Mouse (Mus musculus) 3134 (cell line): Measurements from ENCODE around the gene Sorl1.
A peak's percentile ranks its signal among the peaks of the same experiment; 100 is the strongest.
"Not testable (repeated sequence)": the region's sequence is repeated elsewhere in the genome, so short reads cannot be mapped to it uniquely, and the experiment has no call there.

Experiments used
- DNase-seq: peaks from one replicate; pipeline ENCODE4 v3.0.0-alpha.2; 2011; ENCODE audit warnings: low spot score; ENCODE audit not compliant: insufficient read length; ENCODE audit errors: extremely low read depth

Sorl1 gene

GRCm38 (mm10) chr9:42094752-42095151 lies 29.3 kb downstream of the Sorl1 start:
- DNase-seq: peak; percentile 74

DNA sequence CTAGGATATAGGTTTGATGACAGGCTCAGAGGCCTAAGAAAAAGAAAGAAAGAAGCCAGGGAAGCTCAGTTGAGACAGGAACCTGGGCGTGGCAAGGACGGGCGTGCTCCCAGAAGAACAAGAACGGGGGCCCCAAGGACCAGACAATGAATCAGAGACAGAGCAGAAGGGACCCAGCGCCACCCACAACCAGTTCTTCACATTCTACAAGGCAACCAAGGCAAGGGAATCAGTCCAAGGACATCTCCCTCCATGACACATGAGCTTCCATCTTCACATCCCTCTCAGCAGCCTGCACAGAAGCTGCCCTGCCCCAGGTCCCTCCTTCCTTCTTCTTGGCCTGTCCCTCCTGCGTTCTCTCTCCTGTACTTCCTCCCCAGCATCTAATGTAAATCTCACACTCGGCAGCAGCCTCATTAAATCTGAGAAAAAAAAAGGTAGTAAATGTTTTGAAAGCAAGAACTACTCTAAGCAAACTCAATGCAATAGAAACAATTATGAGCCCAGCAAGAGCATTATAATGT lies 30.0 kb downstream of the Sorl1 start:
- DNase-seq: no peak

GRCm38 (mm10) chr9:42092749-42093148 lies 31.3 kb downstream of the Sorl1 start:
- no peak for DNase-seq

DNA sequence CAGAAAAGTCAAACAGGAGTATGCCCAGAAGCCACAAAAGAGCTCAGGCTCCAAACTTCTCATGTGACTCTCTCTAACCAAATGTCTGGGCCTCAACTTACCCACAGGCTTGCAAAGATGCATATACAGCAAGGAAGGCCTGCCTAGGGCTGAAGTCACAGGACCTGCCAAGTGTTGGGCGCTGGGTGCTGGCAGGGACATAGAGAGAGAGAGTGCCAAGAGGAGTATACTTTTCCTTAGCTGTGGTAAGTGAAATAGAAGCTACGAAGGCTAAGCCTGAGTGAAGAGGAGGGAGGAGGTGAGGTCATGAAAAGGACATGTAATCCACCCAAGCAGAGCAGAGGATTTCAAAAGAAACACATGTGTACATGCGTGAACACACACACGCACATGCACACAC lies 32.5 kb downstream of the Sorl1 start:
- no peak for DNase-seq

DNA sequence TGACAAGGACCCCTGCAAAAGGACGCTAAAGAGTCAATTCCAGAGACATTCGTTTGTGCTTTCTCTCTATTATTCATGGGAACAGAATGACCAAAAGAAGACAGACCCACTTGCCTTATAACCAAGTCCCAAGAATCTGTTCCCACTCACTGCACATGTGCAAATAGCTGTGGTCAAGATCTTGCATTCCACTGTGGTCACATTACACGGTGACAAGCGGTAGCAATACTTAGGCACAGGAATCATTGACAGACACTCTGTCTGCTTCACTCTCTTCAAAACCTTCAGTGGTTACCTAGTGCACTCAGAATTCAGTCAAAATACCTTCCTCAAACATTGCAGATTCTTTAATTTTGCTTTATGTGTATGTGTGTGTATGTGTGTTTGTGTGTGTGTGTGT lies 36.2 kb downstream of the Sorl1 start:
- DNase-seq: peak; percentile 37

DNA sequence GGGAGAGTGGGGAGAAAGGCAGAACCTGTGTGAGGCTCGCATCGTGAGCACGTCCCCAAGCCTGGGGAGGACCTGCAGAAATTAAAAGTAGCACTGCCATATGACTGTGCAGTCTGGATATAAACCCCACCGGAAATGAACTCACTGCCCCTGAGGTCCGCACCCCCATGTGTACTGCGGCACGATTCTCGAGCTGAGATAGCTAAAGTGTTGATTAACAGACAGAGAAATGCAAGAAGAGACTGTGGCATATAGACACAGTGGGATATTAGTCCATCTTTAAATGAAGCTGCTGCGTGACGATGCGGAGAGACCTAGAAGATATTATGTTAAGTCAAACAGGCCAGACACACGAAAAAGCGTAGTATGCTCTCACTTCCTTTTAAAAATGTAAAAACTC lies 38.1 kb downstream of the Sorl1 start:
- no peak for DNase-seq

DNA sequence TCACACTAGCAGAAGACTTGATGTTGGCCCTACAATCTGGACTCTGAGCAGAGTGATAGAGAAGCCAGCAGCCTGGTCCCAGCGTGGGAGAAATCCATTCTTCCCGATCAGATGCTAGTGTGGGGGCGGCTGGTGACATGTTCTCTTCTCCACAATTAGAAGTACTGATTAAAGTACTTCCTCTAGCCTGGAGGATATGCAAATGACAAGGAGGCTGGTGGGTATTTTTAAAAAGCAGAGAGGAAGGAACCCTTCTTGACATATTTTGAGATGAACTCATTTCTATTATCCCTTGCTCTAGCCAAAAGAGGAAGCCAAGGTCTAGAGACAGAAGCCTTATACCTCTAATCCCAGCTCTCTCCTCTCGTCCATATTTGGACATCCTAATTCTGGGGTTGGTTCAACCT lies 40.4 kb downstream of the Sorl1 start:
- DNase-seq: no peak

GRCm38 (mm10) chr9:42081681-42082530 lies 42.2 kb downstream of the Sorl1 start:
- no peak for DNase-seq

GRCm38 (mm10) chr9:42080671-42081070 lies 43.4 kb downstream of the Sorl1 start:
- no peak for DNase-seq

DNA sequence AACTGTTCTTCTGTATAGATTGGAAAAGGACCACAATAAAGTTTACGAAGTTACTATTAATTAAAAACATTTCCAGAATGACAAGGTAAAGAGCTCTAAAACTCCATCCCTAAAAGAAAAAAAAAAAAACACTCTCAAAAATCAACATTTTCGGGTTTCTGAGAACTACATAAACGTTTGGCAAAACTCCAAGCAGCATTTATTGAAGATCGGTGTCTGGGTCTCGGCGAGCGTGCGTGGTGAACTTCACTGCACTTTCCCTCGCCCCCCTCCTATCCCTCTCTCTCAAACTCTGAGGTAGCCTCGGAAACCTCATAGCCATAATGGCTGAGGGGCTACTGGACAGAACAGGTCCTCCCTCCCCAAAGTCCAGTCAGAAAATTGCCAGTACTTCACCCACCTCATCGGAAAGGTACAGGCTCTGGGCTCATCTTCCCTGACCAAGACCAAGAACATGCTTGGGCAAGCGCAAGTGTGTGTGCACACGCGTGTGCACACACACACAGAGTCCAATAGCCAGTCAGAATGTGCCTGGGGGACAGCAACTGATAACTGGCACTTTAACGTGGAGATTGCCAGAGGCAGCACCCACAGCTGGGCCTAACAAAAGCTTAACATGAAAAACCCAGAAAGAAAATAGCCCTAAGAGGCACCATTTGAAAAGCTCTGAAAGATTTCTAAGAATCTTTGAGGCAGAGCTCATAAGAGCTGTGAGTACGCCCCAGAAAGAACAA lies 46.8 kb downstream of the Sorl1 start:
- DNase-seq: no peak

DNA sequence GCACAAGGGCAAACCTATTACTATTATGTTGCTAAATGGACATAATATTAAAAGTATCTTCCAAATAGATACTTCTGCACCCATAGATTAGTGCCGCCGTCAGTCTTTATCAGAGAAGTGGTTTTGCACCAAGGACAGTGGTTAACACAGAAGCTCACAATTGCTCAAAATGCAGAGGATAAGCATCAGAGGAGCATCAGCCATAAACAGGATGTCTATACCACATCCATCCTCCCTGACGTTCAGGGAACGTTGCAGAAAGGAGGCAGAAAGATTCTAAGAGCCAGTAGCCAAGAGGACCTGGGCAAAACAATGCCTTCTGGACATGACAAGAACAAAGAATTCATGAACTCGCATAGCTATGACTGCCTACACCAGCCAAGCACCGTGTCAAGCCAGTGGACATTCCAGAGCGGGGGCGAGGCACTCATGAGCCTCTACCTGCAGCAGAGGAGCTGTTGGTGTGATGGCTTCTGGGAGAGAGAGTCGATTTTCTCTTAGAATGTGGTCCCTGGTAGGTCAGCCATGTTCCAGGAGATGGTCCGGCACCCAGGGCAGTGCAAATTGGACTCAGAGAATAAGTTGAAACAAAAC lies 47.7 kb downstream of the Sorl1 start:
- no peak for DNase-seq

- DNase-seq: no peak
Measured at GRCm38 (mm10) chr9:42075241-42075640, 48.9 kb downstream of the Sorl1 start.

DNA sequence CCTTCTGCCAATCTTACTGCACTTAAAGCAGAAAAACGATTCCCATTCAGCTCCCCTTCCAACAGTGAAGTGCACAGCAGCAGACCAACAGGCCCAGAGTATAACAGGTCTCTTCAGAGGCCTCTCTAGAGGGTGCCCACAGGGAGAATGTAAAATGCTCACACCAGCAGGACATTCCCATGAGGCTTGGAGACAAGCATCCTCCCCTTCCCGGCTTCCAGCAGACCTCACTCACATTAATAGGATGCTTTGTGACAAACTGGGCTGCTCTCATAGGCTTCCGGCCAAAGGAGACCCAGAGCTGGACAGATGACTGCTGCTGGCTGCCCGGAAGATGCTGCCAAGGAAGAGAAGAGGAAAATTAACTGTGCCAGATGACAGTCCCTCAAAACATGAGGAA lies 52.1 kb downstream of the Sorl1 start:
- DNase-seq: no peak

- DNase-seq: no peak
Measured at GRCm38 (mm10) chr9:42070856-42071255, 53.2 kb downstream of the Sorl1 start.

GRCm38 (mm10) chr9:42069471-42069870 lies 54.6 kb downstream of the Sorl1 start:
- DNase-seq: no peak

DNA sequence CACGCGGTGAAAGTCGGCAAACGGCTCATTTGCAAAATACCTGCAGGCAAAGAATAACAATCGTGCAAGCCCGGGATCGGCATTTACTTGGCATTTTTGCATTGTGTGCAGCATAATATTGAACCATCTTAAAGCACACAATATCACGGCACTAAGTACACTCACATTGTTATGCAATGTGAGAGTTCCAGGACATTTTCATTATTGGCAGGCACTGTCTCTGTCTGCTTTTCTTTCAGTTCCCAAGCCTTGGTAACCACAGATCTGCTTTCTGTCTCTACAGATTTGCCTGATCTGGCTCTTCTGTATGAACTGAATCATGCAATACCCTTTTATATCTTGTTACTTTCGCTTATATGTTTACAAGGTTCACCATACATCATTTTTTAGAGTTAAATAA lies 56.1 kb downstream of the Sorl1 start:
- DNase-seq: no peak

- no peak for DNase-seq
Measured at GRCm38 (mm10) chr9:42065756-42066155, 58.3 kb downstream of the Sorl1 start.

DNA sequence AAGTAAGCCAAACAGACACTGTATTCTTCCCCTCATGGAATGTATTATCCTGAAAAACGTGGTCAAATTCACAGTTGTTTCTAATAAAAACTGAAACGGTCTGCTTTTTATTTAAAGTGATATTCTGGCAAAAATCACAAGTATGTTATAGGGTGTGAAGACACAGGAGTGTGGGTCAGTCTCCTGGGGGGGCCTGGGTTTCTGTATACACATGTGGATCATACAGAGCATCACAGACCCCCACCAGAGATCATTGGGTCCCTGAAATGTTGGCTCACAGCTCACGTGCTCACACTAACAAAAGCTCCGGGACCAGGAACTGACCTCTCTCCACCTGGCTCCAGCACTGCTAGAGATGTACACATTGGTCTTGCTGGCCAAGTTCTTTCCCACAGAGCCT lies 60.7 kb downstream of the Sorl1 start:
- DNase-seq: no peak

DNA sequence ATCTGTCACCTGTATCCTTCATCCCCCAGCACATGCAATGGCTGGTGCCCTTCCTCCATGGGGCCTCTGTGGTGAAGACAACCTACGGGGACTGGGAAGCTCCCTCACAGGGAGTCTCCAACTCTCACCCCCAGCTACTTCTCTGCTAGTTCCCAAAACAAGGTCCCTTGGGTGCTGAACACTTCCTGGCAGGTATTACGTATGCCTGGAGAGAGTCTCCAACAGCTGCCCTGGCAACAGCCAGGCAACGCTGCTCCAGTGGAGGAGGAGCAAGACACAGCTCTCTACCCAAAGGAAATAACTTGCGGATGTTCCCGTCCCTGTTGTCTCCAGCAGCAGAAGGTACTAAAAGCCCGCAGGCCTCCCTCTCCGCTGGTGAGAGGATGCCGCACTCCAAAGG lies 61.8 kb downstream of the Sorl1 start:
- DNase-seq: no peak

GRCm38 (mm10) chr9:42059006-42059405 lies 65.1 kb downstream of the Sorl1 start:
- not testable (repeated sequence) for DNase-seq

DNA sequence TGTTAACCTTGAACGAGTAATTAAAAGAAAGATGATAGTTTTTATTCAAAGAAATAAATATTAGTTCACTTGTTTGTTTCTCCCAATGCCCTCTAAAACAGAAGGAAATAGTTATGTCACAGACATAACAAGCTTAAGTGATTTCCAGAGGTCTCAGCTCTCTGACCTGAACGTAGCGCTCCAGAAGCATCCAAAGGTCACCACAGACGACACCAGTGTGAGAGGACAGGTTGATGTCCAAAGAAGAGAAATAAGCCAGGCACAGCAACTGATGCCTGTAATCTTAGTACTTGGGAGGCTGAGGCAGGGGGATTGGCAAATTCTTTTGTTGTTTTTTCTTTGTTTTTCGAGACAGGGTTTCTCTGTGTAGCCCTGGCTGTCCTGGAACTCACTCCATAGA lies 67.5 kb downstream of the Sorl1 start:
- no peak for DNase-seq
